Mouse (Mus musculus): ENCODE results near the gene Ccdc151. TPM values are rescaled to one million over a fixed set of nuclear protein-coding genes. Genes with fewer than 3 reads are reported as not detected.

Gene Ccdc151
- polyA plus RNA-seq, 2 experiments = 0.02 TPM; not detected in 1

- H3K27me3 ChIP-seq (ENCODE audit: control insufficient read depth, insufficient read depth, low read length) = peaks cover 5% of the 10 kb centered on the region
- no peak overlapping the region for H3K4me2 ChIP-seq (ENCODE audit: low read depth)
Measured at GRCm38 (mm10) chr9:21977331-21977730, 25.1 kb downstream of the Ccdc151 start.

GRCm38 (mm10) chr9:21976626-21977175 is 25.7 kb downstream of the Ccdc151 start:
- no peak overlapping the region for H3K9ac ChIP-seq (replicated peaks)
- 82% methylated on average over 10 of the region's 10 CpGs for WGBS (ENCODE audit: insufficient replicate concordance)
- no peak overlapping the region for H3K27ac ChIP-seq
- ATAC-seq (ENCODE audit: insufficient read depth) = no peak
- no peaks in the 10 kb centered on the region for H3K36me3 ChIP-seq (replicated peaks; ENCODE audit: control insufficient read depth, insufficient read depth, low read depth)
- no peaks in the 10 kb centered on the region for H3K9me3 ChIP-seq (ENCODE audit: control insufficient read depth, low read length)
- no peak overlapping the region for H3K4me3 ChIP-seq (ENCODE audit: insufficient read depth in 1 of 2, low read depth in 2 of 2, low read length in 2 of 2)
- TF ChIP-seq EP300 (IDR thresholded peaks at IDR 0.05; ENCODE audit: low read depth) = no peak
- no peak for TF ChIP-seq CTCF (IDR thresholded peaks at IDR 0.05; ENCODE audit: low read depth)
- DNase-seq (ENCODE audit: low read depth in 3 of 3, low spot score in 3 of 3) = no peak
- H3K27me3 ChIP-seq (ENCODE audit: control insufficient read depth, insufficient read depth, low read length) = peaks cover 5% of the 10 kb centered on the region
- H3K4me2 ChIP-seq (ENCODE audit: low read depth) = no peak overlapping the region
- H3K4me1 ChIP-seq (replicated peaks; ENCODE audit: control insufficient read depth in 2 of 2, insufficient read depth in 2 of 2, low read length in 1 of 2) = no peaks in the 10 kb centered on the region

More at GRCm38 (mm10) chr9:21977331-21977730, 25.1 kb downstream of the Ccdc151 start:
- TF ChIP-seq EP300 (IDR thresholded peaks at IDR 0.05; ENCODE audit: low read depth) (no peak), CTCF (IDR thresholded peaks at IDR 0.05; ENCODE audit: low read depth) (no peak)
- Histone ChIP-seq H3K36me3 (replicated peaks; ENCODE audit: control insufficient read depth, insufficient read depth, low read depth) (no peaks in the 10 kb centered on the region), H3K4me1 (replicated peaks; ENCODE audit: control insufficient read depth in 2 of 2, insufficient read depth in 2 of 2, low read length in 1 of 2) (no peaks in the 10 kb centered on the region), H3K27ac (no peak overlapping the region), H3K4me3 (ENCODE audit: insufficient read depth in 1 of 2, low read depth in 2 of 2, low read length in 2 of 2) (no peak overlapping the region), H3K9ac (replicated peaks) (no peak overlapping the region), H3K9me3 (ENCODE audit: control insufficient read depth, low read length) (no peaks in the 10 kb centered on the region)
- ATAC-seq (ENCODE audit: insufficient read depth) = no peak
- DNase-seq (ENCODE audit: low read depth in 3 of 3, low spot score in 3 of 3) = no peak
- 75% methylated on average over 5 of the region's 5 CpGs for WGBS (ENCODE audit: insufficient replicate concordance)

GRCm38 (mm10) chr9:21969304-21969703 is 33.1 kb downstream of the Ccdc151 start:
- Histone ChIP-seq H3K4me1 (replicated peaks; ENCODE audit: control insufficient read depth in 2 of 2, insufficient read depth in 2 of 2, low read length in 1 of 2) (peaks cover under 1% of the 10 kb centered on the region in 2 experiments; a peak in 3 of 4 replicates), H3K9ac (replicated peaks) (no peak overlapping the region), H3K4me3 (ENCODE audit: insufficient read depth in 1 of 2, low read depth in 2 of 2, low read length in 2 of 2) (no peak overlapping the region), H3K9me3 (ENCODE audit: control insufficient read depth, low read length) (no peaks in the 10 kb centered on the region), H3K27ac (no peak overlapping the region), H3K4me2 (ENCODE audit: low read depth) (no peak overlapping the region), H3K36me3 (replicated peaks; ENCODE audit: control insufficient read depth, insufficient read depth, low read depth) (no peaks in the 10 kb centered on the region), H3K27me3 (ENCODE audit: control insufficient read depth, insufficient read depth, low read length) (no peaks in the 10 kb centered on the region)
- DNase-seq (ENCODE audit: low read depth in 3 of 3, low spot score in 3 of 3) (no peak), ATAC-seq (ENCODE audit: insufficient read depth) (no peak)
- WGBS (ENCODE audit: insufficient replicate concordance) = 66% methylated on average over 4 of the region's 4 CpGs
- TF ChIP-seq EP300 (IDR thresholded peaks at IDR 0.05; ENCODE audit: low read depth) (no peak), CTCF (IDR thresholded peaks at IDR 0.05; ENCODE audit: low read depth) (no peak)

GRCm38 (mm10) chr9:21968883-21969282 is 33.6 kb downstream of the Ccdc151 start:
- Histone ChIP-seq H3K4me3 (ENCODE audit: insufficient read depth in 1 of 2, low read depth in 2 of 2, low read length in 2 of 2) (no peak overlapping the region), H3K27ac (no peak overlapping the region), H3K27me3 (ENCODE audit: control insufficient read depth, insufficient read depth, low read length) (no peaks in the 10 kb centered on the region), H3K9ac (replicated peaks) (no peak overlapping the region), H3K9me3 (ENCODE audit: control insufficient read depth, low read length) (no peaks in the 10 kb centered on the region), H3K4me1 (replicated peaks; ENCODE audit: control insufficient read depth in 2 of 2, insufficient read depth in 2 of 2, low read length in 1 of 2) (peaks cover 4 to 5% of the 10 kb centered on the region in 2 experiments), H3K4me2 (ENCODE audit: low read depth) (no peak overlapping the region), H3K36me3 (replicated peaks; ENCODE audit: control insufficient read depth, insufficient read depth, low read depth) (no peaks in the 10 kb centered on the region)
- ATAC-seq (ENCODE audit: insufficient read depth) (no peak), DNase-seq (ENCODE audit: low read depth in 3 of 3, low spot score in 3 of 3) (no peak)
- WGBS (ENCODE audit: insufficient replicate concordance) = 29% methylated on average over 6 of the region's 6 CpGs
- TF ChIP-seq EP300 (IDR thresholded peaks at IDR 0.05; ENCODE audit: low read depth) (no peak), CTCF (IDR thresholded peaks at IDR 0.05; ENCODE audit: low read depth) (no peak)

- Histone ChIP-seq H3K9ac (replicated peaks) (peak within 1 kb of the TSS; percentile 99), H3K9me3 (ENCODE audit: control insufficient read depth, low read length) (no peaks in the 10 kb centered on the region), H3K4me2 (ENCODE audit: low read depth) (peak within 1 kb of the TSS; percentile 71), H3K4me1 (replicated peaks; ENCODE audit: control insufficient read depth in 2 of 2, insufficient read depth in 2 of 2, low read length in 1 of 2) (peaks cover 13 to 24% of the 10 kb centered on the region in 2 experiments), H3K36me3 (replicated peaks; ENCODE audit: control insufficient read depth, insufficient read depth, low read depth) (peaks cover 37% of the 10 kb centered on the region), H3K27me3 (ENCODE audit: control insufficient read depth, insufficient read depth, low read length) (no peaks in the 10 kb centered on the region), H3K4me3 (ENCODE audit: insufficient read depth in 1 of 2, low read depth in 2 of 2, low read length in 2 of 2) (peak within 1 kb of the TSS; percentile 93 to 94), H3K27ac (peak within 1 kb of the TSS; percentile 95)
- ATAC-seq (ENCODE audit: insufficient read depth) = peak; percentile 69
- 7% methylated on average over 8 of the region's 8 CpGs for WGBS (ENCODE audit: insufficient replicate concordance)
- peak; percentile 80 to 81 (median 81) for DNase-seq (ENCODE audit: low read depth in 3 of 3, low spot score in 3 of 3)
- peak; percentile 48; the same call in 1 of the 2 replicates for TF ChIP-seq EP300 (IDR thresholded peaks at IDR 0.05; ENCODE audit: low read depth)
- 0 out of 2 replicates have a peak, but pooled peaks have one; percentile 3 for TF ChIP-seq CTCF (IDR thresholded peaks at IDR 0.05; ENCODE audit: low read depth)
Measured at GRCm38 (mm10) chr9:21963417-21963816, 39.0 kb downstream of the Ccdc151 start, which contains the start of gene Epor. Epor (minus strand) TSS chr9:21963506.

Measured in liver, embryonic 14.5 days (tissue).